Mouse (Mus musculus): ENCODE data around the gene Hist1h3b.

- TF ChIP-seq CTCF (IDR thresholded peaks at IDR 0.05; ENCODE audit: borderline replicate concordance, insufficient read depth, low read length) (no peak), POLR2A (IDR thresholded peaks at IDR 0.05; ENCODE audit: low read depth, low read length) (no peak)
Observed at GRCm38 (mm10) chr13:23799405-23799804, 47.3 kb downstream of the Hist1h3b start.

Measured in embryonic fibroblast, embryonic 13.5 days (primary cell).